Comparison of ENCODE assay signal across 8 mouse cellular contexts in the genomic region with DNA sequence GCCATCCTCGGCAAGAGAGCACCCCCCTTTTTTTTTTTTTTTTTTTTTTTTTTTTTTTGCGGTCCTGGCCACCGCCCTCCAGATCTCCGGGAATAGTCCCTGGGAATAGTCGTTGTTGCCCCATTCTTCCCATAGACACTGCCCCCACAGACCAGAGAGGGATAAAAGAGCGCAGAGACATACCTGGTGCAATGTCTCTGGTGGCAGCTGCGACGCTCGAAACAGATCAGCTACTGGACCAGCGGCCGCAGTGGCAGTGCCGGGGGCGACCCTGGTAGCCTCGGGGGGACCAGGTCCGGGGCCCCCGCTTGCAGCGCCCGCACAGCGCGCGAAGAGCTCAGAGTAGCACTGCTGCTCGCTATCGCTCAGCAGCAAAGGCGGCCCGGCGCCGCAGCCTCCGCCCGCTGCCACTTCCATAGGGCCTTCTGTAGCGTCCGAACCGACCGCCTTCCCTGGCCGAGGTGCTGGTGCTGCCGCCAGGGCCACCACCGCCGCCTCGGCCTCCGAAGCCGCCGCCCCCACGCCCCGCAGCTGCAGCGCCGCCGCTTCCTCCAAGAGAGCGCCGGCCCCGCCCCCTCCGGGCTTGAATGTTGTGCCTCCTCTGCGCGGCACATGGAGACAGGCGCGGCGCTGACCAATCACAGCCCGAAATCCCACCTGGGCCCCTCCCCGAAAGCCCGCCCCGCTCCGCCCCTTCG. TPM values are rescaled to one million over a fixed set of nuclear protein-coding genes. Genes with fewer than 3 reads are reported as not detected.
DNase-seq lines count a peak whose midpoint lies in the region; ATAC-seq and TF ChIP-seq lines count a peak whose summit lies in the region.

A gene (minus strand): TSS at position 559 of the 698 bp plus-strand sequence.

- no peaks in the 10 kb centered on the region for H3K9me3 ChIP-seq in heart, embryonic 10.5 days
- no peaks in the 10 kb centered on the region for H3K9me3 ChIP-seq in kidney, embryonic 15.5 days (replicated peaks)
- no peaks in the 10 kb centered on the region for H3K9me3 ChIP-seq in limb, embryonic 15.5 days
- no peaks in the 10 kb centered on the region for H3K9me3 ChIP-seq in midbrain, embryonic 16.5 days (replicated peaks; ENCODE audit: control insufficient read depth, low read length, poor library complexity, severe bottlenecking)

- H3K4me3 ChIP-seq in embryonic fibroblast, embryonic 13.5 days (ENCODE audit: insufficient read depth, low read length) = peak within 1 kb of the TSS; percentile 43
- H3K4me3 ChIP-seq in heart, embryonic 10.5 days = peak within 1 kb of the TSS; percentile 67
- H3K4me3 ChIP-seq in kidney, embryonic 15.5 days (replicated peaks) = peak within 1 kb of the TSS; percentile 64
- peak within 1 kb of the TSS; percentile 56 for H3K4me3 ChIP-seq in limb, embryonic 15.5 days
- peak within 1 kb of the TSS; percentile 61 for H3K4me3 ChIP-seq in midbrain, embryonic 16.5 days (ENCODE audit: low read depth, low read length)

- DNase-seq in monocyte, adult 2 months (ENCODE audit: low read depth in 1 of 2, low spot score in 2 of 2) = peak; percentile 5 to 6
- peak; percentile 90 for DNase-seq in heart, embryonic 10.5 days (ENCODE audit: low spot score)
- DNase-seq in spleen, postnatal 36 days (ENCODE audit: low spot score in 2 of 2) = peak; percentile 57 to 63

- 16% methylated on average over 57 of the region's 61 CpGs for WGBS in heart, embryonic 10.5 days
- WGBS in kidney, embryonic 15.5 days = 17% methylated on average over 48 of the region's 61 CpGs
- 26% methylated on average over 51 of the region's 61 CpGs for WGBS in limb, embryonic 15.5 days
- 16% methylated on average over 23 of the region's 61 CpGs for WGBS in midbrain, embryonic 16.5 days

- ATAC-seq in monocyte, adult 5-6 weeks (replicated peaks; ENCODE audit: insufficient number of reproducible peaks, low FRiP score, low TSS enrichment, poor library complexity, severe bottlenecking) = no peak
- peak; percentile 99 for ATAC-seq in kidney, embryonic 15.5 days (replicated peaks; ENCODE audit: low FRiP score)
- ATAC-seq in limb, embryonic 15.5 days (ENCODE audit: insufficient number of reproducible peaks, low FRiP score, low TSS enrichment, low read depth) = peak; percentile 88
- ATAC-seq in midbrain, embryonic 16.5 days = peak; percentile 98

- H3K4me2 ChIP-seq in kidney, embryonic 15.5 days = peak within 1 kb of the TSS; percentile 83
- H3K4me2 ChIP-seq in limb, embryonic 15.5 days = peak within 1 kb of the TSS; percentile 76
- peak within 1 kb of the TSS; percentile 67 for H3K4me2 ChIP-seq in midbrain, embryonic 16.5 days (ENCODE audit: low read length)

- no peak for TF ChIP-seq CTCF in embryonic fibroblast, embryonic 13.5 days (IDR thresholded peaks at IDR 0.05; ENCODE audit: borderline replicate concordance, insufficient read depth, low read length)

- peak within 1 kb of the TSS; percentile 47 for H3K9ac ChIP-seq in kidney, embryonic 15.5 days
- H3K9ac ChIP-seq in limb, embryonic 15.5 days = peak within 1 kb of the TSS; percentile 50
- peak within 1 kb of the TSS; percentile 78 for H3K9ac ChIP-seq in midbrain, embryonic 16.5 days (ENCODE audit: low read depth, low read length)

- H3K27me3 ChIP-seq in heart, embryonic 10.5 days (ENCODE audit: insufficient read depth, poor library complexity, severe bottlenecking) = peaks cover 26% of the 10 kb centered on the region
- peaks cover 54% of the 10 kb centered on the region for H3K27me3 ChIP-seq in kidney, embryonic 15.5 days
- H3K27me3 ChIP-seq in limb, embryonic 15.5 days = peaks cover 16% of the 10 kb centered on the region; the same call in 1 of the 2 replicates
- H3K27me3 ChIP-seq in midbrain, embryonic 16.5 days (ENCODE audit: control insufficient read depth, insufficient read depth, low read depth, low read length) = no peaks in the 10 kb centered on the region; the same call in 1 of the 2 replicates

- no peak for TF ChIP-seq POLR2A in embryonic fibroblast, embryonic 13.5 days (IDR thresholded peaks at IDR 0.05; ENCODE audit: low read depth, low read length)

- H3K4me1 ChIP-seq in embryonic fibroblast, embryonic 13.5 days (ENCODE audit: control insufficient read depth, insufficient read depth, low read length) = no peaks in the 10 kb centered on the region
- no peaks in the 10 kb centered on the region for H3K4me1 ChIP-seq in heart, embryonic 10.5 days
- no peaks in the 10 kb centered on the region for H3K4me1 ChIP-seq in kidney, embryonic 15.5 days
- H3K4me1 ChIP-seq in limb, embryonic 15.5 days = no peaks in the 10 kb centered on the region
- no peaks in the 10 kb centered on the region; the same call in 1 of the 2 replicates for H3K4me1 ChIP-seq in midbrain, embryonic 16.5 days (ENCODE audit: control insufficient read depth, insufficient read depth, low read length)

- H3K36me3 ChIP-seq in heart, embryonic 10.5 days = no peaks in the 10 kb centered on the region
- no peaks in the 10 kb centered on the region for H3K36me3 ChIP-seq in kidney, embryonic 15.5 days
- H3K36me3 ChIP-seq in limb, embryonic 15.5 days = no peaks in the 10 kb centered on the region
- no peaks in the 10 kb centered on the region for H3K36me3 ChIP-seq in midbrain, embryonic 16.5 days (ENCODE audit: control insufficient read depth, insufficient read depth, low read length)

- no peak within 1 kb of the TSS for H3K27ac ChIP-seq in embryonic fibroblast, embryonic 13.5 days (ENCODE audit: insufficient read depth, low read length)
- 0 out of 2 replicates have a peak within 1 kb of the TSS, but pooled peaks have one; percentile 36 for H3K27ac ChIP-seq in heart, embryonic 10.5 days
- H3K27ac ChIP-seq in kidney, embryonic 15.5 days = no peak within 1 kb of the TSS
- H3K27ac ChIP-seq in limb, embryonic 15.5 days = no peak within 1 kb of the TSS
- peak within 1 kb of the TSS; percentile 57; the same call in 1 of the 2 replicates for H3K27ac ChIP-seq in midbrain, embryonic 16.5 days (ENCODE audit: low read length)

RNA-seq across cellular contexts. Expression of the gene that starts here (rescaled TPM):
- total RNA-seq in monocyte, adult 5-6 weeks (2017) = 3.7 to 13.7 TPM in 2 of 3 replicates, not detected in the other
- 0.62 and 4.0 TPM in 2 replicates for polyA plus RNA-seq in embryonic fibroblast, embryonic 13.5 days (2011; ENCODE audit: insufficient read length, low read depth, missing spikeins)
- 0.25 and 0.29 TPM in 2 replicates for polyA plus RNA-seq in heart, embryonic 10.5 days (2016; fragmentation: Nextera tagmentation; extraction: Ambion mirVana)
- 1.5 and 2.0 TPM in 2 replicates for polyA plus RNA-seq in kidney, embryonic 15.5 days (2015; fragmentation: Nextera tagmentation; extraction: Ambion mirVana)
- polyA plus RNA-seq in limb, embryonic 15.5 days (2015; fragmentation: Nextera tagmentation; extraction: Ambion mirVana) = 2.1 and 2.9 TPM in 2 replicates
- polyA plus RNA-seq in midbrain, embryonic 16.5 days (2015; fragmentation: Nextera tagmentation; extraction: Ambion mirVana) = 4.6 and 5.1 TPM in 2 replicates

Comparison
In these comparisons a context has a peak if more than half of its experiments do, and no peak if none do; other contexts are left out.
1. Peak in DNase-seq, H3K4me3 ChIP-seq and H3K27ac ChIP-seq in heart, embryonic 10.5 days; RNA of the gene not detected or under 1 TPM.
2. DNase-seq: peak in every context shown above with its lines; median percentile 90 in heart, embryonic 10.5 days; 60 in spleen, postnatal 36 days; 6 in monocyte, adult 2 months.